Mouse (Mus musculus) brain, adult 2 months (tissue): ENCODE data around the gene Pafah1b3.
"Not testable (repeated sequence)": the region's sequence is repeated elsewhere in the genome, so short reads cannot be mapped to it uniquely, and the experiment has no call there.

Source experiments
- DNase-seq: peaks from one replicate; pipeline ENCODE4 v3.0.0; 2011; ENCODE audit warnings: low read depth, low spot score

The Pafah1b3 gene

DNA sequence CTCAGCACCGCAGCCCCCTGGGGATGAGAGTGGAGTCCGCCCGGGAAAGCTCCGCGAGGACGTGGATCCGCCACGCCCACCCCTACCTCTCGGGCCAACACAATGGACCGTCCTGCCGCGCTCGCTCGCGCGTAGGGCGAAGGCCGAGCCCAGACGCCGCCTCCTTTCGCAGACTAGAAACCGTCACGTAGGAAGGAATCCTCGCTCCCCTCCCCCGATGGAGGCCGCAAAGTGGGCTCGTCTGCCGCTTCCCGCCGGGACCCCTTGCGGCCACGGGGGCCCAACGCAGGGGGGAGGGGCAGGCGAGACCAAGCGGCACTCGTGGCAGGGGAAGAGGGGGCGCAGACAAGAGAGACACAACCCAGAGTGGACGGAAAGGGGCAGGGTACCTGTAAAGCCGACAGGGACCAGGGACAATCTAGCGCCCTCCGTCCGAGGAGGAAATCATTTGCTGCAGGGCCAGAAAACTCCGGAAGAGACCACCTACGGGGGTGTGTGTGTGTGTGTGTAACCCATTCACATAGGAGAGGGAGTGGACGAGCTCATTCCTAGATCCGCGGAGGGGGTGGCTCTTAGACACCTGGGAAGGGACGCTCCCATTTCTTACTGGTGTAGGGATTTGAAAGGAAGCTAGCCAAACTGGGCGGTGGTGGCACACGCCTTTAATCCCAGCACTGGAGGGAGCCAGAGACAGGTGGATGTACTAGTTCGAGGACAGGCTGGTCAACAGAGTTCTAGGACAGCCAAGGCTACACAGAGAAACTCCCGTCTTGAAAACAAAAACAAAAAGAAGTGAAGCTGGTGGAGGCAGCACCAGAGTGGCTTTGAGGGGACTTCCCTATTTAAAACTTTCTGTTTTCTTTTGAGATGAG lies at the start of gene Pafah1b3:
Gene Pafah1b3, minus strand, starts transcription at position 533 of the 872 bp plus-strand sequence.
- peak; percentile 99 for DNase-seq

- peak; percentile 73 for DNase-seq
Observed at GRCm38 (mm10) chr7:25341000-25341784, 43.4 kb upstream of the Pafah1b3 start.

DNA sequence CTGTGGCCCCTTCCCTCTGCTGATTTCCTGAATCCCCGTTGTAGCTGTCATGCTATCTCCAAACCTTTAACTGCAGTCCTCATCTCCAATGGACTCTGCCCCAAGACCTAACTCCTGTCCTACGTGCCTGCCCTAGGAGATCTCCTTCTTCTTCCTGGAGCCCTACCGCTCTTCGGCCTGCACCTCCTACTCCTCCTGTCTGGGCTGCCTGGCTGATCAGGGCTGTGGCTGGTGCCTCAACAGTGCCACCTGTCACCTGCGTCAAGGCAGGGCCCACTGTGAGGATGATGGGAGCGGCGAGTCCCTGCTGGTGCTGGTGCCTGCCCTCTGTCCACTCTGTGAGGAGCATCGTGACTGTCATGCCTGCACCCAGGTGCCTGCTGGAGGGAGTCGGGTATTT lies 41.5 kb upstream of the Pafah1b3 start:
- DNase-seq: no peak

DNA sequence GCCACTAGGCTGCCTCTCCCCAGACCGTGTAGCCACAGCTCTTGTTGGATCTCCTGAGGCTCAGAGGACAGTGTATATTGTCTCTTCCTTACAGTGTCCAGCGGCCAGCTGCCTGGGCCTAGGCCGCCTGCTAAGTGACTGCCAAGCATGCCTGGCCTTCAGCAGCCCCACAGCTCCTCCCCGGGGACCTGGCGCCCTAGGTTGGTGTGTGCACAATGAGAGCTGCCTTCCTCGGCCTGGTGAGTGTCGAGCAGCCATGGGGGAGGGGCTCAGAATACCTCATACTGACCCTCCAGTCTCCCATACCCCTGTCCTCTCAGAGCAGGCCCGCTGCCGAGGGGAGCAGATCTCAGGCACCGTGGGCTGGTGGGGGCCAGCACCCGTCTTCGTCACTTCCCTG lies 36.7 kb upstream of the Pafah1b3 start:
- DNase-seq: no peak

DNA sequence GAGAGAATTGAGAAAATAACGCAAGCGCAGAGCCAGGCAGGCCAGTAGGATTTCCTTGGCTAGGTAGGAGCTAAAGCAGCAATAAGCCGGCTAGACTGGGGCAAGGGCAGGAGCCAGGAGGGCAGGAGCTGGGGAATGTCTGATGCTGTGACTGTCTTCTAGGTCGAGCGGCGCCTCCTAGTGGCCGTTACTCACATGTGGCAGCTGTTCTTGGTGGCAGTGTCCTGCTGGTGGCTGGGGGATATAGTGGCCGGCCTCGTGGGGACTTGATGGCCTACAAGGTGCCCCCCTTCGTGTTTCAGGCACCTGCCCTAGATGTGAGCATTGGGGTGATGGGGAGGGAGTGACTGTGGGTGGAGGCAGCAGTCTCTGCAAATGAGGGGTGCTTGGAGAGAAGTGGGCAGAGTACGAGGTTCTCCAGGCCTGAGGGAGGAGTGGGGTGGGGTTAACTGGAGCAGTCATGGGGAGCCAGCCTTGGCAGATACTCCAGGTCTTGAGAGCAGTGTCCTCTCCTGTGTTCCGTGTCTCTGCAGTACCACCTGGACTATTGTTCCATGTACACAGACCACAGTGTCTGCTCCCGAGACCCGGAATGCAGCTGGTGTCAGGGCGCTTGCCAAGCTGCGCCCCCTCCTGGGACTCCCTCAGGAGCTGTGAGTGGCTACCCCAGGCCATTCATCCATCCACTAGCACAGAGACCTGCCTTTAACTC lies 36.0 kb upstream of the Pafah1b3 start:
- DNase-seq: peak; percentile 89

- no peak for DNase-seq
Observed at GRCm38 (mm10) chr7:25326233-25326632, 28.4 kb upstream of the Pafah1b3 start.

DNA sequence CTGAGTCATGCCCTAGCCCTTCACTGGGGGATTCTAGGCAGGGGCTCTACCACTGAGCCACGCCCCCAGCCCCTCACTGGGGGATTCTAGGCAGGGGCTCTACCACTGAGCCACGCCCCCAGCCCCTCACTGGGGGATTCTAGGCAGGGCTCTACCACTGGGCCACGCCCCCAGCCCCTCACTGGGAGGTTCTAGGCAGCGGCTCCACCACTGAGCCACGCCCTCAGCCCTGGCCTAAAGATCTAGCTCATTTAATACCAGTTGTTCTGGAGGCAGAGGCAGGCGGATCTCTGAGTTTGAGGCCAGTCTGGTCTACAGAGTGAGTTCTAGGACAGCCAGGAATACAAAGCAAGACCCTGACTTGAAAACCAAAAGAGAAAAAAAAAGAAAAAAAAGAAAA lies 27.6 kb upstream of the Pafah1b3 start:
- DNase-seq: not testable (repeated sequence)

GRCm38 (mm10) chr7:25323219-25323618 lies 25.4 kb upstream of the Pafah1b3 start:
- no peak for DNase-seq

DNA sequence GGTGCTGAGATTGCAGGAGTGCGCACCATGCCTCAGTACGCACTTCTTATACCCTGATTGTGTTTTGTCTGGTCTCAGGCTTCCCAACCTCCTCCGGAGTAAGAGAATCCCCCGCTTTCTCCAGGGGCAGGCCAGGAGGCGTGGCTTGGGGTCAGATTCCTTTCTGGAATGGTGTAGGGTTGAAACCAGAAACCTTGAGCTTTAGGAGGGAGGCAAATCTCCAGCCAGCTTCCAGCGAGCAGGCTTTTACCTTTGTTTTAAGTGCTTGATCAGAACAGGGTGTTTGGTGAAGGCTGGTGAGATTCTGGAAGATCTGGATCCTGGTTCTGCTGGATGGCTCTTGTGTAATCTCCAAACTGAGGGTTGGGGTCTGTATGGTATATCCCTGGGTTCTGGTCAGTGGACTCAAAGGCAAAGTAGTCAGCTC lies 24.3 kb upstream of the Pafah1b3 start:
- DNase-seq: no peak

DNA sequence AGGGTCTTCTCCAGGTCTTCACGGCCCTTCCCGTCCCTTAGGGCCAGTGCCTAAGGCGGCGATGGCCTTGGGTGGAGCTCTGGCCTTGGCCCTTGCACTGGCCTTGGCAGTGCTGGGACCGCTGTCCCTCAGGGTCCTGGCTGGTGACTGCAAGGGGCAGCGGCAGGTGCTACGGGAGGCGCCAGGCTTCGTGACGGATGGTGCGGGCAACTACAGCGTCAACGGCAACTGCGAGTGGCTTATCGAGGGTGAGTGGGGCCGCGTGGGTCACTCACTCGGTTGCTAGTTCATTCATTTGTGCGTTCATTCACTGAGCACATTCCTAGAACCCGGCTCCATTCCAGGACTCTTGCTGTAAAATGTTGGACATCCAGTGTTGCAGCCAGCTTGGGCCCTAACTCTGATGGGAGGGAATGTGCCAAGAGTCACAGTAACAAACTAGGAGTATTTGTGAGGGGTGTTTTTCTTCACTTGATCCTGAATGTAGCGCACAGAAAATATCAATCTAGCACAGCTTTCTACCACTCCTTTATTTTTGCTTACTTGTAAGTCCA lies 19.7 kb upstream of the Pafah1b3 start:
- DNase-seq: peak; percentile 58

DNA sequence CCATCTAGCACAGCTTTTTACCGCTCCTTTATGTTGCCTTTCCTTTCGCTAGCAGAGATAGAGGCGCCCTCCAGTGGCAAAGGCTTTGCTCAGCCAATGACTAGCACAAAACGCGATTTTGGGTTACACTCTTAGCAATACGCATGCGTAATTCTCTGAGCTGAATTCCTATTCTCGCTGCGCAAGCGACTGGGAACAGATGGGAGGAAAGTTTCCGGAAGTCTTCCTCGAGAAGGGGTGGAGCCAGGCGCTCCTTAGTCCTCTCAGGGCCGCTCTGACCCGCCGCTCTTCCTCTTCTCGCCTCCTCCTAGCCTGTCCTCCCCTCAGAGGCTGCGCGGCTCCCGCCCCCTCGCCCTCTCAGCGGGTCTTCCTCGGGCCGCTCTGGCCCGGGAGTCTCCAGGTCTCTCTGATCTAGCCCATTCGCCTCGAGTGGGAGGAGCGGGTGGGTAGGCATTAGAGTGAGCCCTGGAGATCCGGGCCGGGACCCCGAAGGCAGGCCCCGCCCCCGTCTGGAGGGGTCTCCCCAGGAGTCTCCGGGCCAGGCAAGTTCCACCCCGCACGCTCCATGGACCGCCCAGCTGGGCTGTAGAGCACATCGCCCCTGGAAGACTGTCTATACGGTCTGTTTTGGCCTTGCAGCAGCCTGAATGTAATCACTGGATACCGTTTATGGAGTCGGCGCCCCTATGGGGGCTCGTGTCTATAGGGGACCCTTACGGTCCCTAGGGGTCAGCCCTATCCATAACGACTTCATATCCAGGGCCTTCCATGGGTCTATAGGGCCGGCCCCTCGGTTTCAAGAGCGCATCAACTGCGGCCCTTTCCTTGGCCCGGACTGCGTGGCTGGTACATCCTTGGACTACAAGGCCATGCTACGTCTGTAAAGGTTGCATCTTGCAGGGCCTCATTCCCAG lies 19.0 kb upstream of the Pafah1b3 start, which contains the start of gene Megf8:
Gene Megf8, plus strand, starts transcription at position 633 of the 914 bp plus-strand sequence.
- DNase-seq: peak; percentile 100

DNA sequence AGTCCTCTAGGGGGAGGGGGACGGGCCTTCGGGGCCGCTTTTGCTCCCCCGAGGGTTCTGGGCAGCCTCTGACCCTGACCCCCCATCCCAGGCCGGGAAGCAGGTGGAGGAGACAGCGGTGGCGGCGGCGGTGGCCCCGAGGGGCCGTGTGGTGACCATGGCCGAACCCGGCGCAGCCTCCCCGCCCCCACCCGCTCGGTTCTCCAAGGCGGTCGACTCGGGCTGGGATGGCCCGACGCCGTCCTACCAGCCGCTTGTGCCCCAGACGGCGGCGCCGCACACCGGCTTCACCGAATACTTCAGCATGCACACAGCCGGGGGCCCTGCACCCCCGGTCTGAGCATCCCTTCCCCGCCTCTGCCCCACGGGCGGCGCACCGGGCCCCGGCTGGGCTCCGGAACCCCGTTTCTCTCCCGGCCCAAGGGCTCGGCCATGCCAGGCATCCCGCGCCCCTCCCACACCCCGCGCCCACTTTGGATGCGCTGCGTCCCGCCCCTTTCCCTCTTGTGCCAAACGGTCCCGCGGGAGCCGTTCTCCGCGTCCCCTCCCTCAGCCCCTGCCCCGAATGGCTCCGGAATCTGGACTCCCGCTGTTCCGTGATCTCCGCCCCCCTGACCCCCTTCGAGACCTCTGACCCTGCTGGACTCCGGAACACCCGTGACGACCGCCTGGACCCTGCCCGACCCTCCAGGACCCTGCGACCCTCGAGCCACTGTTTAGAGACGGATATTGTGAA lies 17.7 kb upstream of the Pafah1b3 start:
- DNase-seq: no peak

DNA sequence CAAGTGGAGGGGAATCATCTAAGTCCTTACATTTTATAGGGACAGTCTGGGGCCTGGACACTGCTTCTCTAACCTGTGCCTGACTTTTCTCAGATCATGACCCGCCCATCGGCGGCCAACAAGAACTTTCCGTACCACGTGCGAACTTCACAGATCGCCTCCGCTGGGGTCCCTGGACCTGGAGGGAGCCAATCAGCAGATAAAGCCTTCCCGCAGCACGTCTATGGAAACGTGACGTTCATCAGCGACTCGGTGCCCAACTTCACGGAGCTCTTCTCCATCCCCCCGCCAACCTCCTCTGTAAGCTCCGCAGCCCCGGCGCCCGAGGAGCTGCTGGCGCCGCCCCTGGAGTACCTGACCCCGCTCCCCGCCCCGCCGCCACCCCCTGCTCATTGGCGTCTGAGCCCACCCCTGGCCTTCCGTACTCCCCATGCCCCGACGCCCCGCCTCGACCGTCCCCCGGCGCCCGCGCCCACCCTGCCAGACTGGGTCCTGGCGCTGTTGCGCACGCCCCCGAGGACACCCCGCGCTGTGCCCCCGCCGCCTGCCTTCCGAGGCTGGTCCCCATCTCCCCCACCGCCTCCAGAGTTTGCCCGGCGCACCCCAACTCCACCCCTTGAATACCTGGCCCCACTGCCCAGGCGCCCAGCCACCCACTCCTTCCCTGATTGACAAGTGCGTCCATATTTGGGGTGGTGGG lies 17.0 kb upstream of the Pafah1b3 start:
- DNase-seq: no peak

GRCm38 (mm10) chr7:25313325-25313724 lies 15.5 kb upstream of the Pafah1b3 start:
- peak; percentile 43 for DNase-seq

DNA sequence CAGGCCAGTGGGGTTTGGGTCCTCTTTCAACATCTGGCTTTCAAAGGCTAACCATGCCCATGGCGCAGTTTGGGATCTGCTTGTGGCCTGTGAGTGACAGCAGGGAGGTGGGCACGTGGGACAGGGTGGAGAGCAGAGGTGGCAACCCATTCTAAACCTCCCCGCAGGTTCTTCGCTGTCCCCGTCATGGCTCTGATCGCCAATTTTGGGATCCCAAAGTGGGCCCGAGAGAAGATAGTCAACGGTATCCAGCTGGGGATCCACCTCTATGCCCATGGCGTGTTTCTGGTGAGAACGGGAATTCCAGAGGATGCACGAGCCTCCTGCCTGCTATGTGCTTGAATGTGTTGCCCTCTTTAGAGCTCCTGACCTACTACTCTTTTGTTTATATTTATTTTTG lies 13.4 kb upstream of the Pafah1b3 start:
- DNase-seq: no peak

DNA sequence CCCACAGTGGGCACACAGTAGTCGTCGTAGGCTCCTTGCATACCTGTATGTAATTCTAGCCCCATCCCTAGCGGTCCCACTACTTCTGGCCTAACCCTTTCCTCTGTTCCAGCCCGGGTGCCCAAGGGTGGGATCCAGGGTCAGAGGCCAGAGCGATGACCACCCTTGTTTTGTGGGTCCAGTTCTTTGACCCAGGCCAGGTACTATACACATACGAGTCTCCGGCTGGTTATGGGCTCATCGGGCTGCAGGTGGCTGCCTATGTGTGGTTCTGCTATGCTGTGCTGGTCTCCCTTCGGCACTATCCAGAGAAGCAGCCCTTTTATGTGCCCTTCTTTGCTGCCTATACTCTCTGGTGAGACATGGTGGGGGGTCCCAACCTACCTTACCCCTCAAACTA lies 11.6 kb upstream of the Pafah1b3 start:
- no peak for DNase-seq

GRCm38 (mm10) chr7:25308702-25309318 lies 11.0 kb upstream of the Pafah1b3 start:
- no peak for DNase-seq

GRCm38 (mm10) chr7:25306614-25306996 lies 8.8 kb upstream of the Pafah1b3 start:
- DNase-seq: peak; percentile 75
